Mouse (Mus musculus): ENCODE measurements around the gene Pcp4.

The Pcp4 gene

GRCm38 (mm10) chr16:96488038-96488437 is 20.6 kb downstream of the Pcp4 start:
- DNase-seq (ENCODE audit: low spot score in 2 of 2), result no peak

- no peak for DNase-seq (ENCODE audit: low spot score in 2 of 2)
Measured at GRCm38 (mm10) chr16:96491530-96491929, 24.1 kb downstream of the Pcp4 start.

- no peak for DNase-seq (ENCODE audit: low spot score in 2 of 2)
Measured at GRCm38 (mm10) chr16:96494079-96494478, 26.7 kb downstream of the Pcp4 start.

GRCm38 (mm10) chr16:96498951-96499350 is 31.5 kb downstream of the Pcp4 start:
- no peak for DNase-seq (ENCODE audit: low spot score in 2 of 2)

- no peak for DNase-seq (ENCODE audit: low spot score in 2 of 2)
Measured at GRCm38 (mm10) chr16:96501241-96501640, 33.8 kb downstream of the Pcp4 start.

- DNase-seq (ENCODE audit: low spot score in 2 of 2), result no peak
Measured at GRCm38 (mm10) chr16:96502586-96502985, 35.2 kb downstream of the Pcp4 start.

GRCm38 (mm10) chr16:96514466-96514865 is 47.1 kb downstream of the Pcp4 start:
- peak; percentile 3 to 21 for DNase-seq (ENCODE audit: low spot score in 2 of 2)

- no peak for DNase-seq (ENCODE audit: low spot score in 2 of 2)
Measured at GRCm38 (mm10) chr16:96527476-96527875, 60.1 kb downstream of the Pcp4 start.

- no peak for DNase-seq (ENCODE audit: low spot score in 2 of 2)
Measured at GRCm38 (mm10) chr16:96528471-96528870, 61.1 kb downstream of the Pcp4 start.

GRCm38 (mm10) chr16:96529896-96530568 is 62.6 kb downstream of the Pcp4 start:
- DNase-seq (ENCODE audit: low spot score in 2 of 2), result no peak

GRCm38 (mm10) chr16:96530569-96530898 is 63.1 kb downstream of the Pcp4 start:
- no peak for DNase-seq (ENCODE audit: low spot score in 2 of 2)

GRCm38 (mm10) chr16:96531029-96531428 is 63.6 kb downstream of the Pcp4 start:
- DNase-seq (ENCODE audit: low spot score in 2 of 2), result no peak

- peak; percentile 41 to 64 for DNase-seq (ENCODE audit: low spot score in 2 of 2)
Measured at GRCm38 (mm10) chr16:96533710-96534109, 66.3 kb downstream of the Pcp4 start.

GRCm38 (mm10) chr16:96535271-96535670 is 67.9 kb downstream of the Pcp4 start:
- DNase-seq (ENCODE audit: low spot score in 2 of 2), result no peak

- no peak for DNase-seq (ENCODE audit: low spot score in 2 of 2)
Measured at GRCm38 (mm10) chr16:96536426-96536825, 69.0 kb downstream of the Pcp4 start.

GRCm38 (mm10) chr16:96539091-96539490 is 71.7 kb downstream of the Pcp4 start:
- no peak for DNase-seq (ENCODE audit: low spot score in 2 of 2)

GRCm38 (mm10) chr16:96541056-96541455 is 73.7 kb downstream of the Pcp4 start:
- peak in 1 of 2 experiments; percentile 29 for DNase-seq (ENCODE audit: low spot score in 2 of 2)

- no peak for DNase-seq (ENCODE audit: low spot score in 2 of 2)
Measured at GRCm38 (mm10) chr16:96552680-96553079, 85.3 kb downstream of the Pcp4 start.

- DNase-seq (ENCODE audit: low spot score in 2 of 2), result no peak
Measured at GRCm38 (mm10) chr16:96555412-96555811, 88.0 kb downstream of the Pcp4 start.

GRCm38 (mm10) chr16:96556621-96557020 is 89.2 kb downstream of the Pcp4 start:
- DNase-seq (ENCODE audit: low spot score in 2 of 2), result no peak

GRCm38 (mm10) chr16:96558341-96558740 is 90.9 kb downstream of the Pcp4 start:
- DNase-seq (ENCODE audit: low spot score in 2 of 2), result no peak

- no peak for DNase-seq (ENCODE audit: low spot score in 2 of 2)
Measured at GRCm38 (mm10) chr16:96559796-96560195, 92.4 kb downstream of the Pcp4 start.

GRCm38 (mm10) chr16:96563350-96564257 is 96.2 kb downstream of the Pcp4 start:
- DNase-seq (ENCODE audit: low spot score in 2 of 2), result no peak

Data from heart, adult 9 months (tissue).